Mouse (Mus musculus): ENCODE results near the gene Tmed8. TPM values are rescaled to one million over a fixed set of nuclear protein-coding genes. Genes with fewer than 3 reads are reported as not detected.

Gene Tmed8
- polyA plus RNA-seq (2012; ENCODE audit: low replicate concordance), result 5.2 and 5.5 TPM in 2 replicates

GRCm38 (mm10) chr12:87199973-87200586 lies at the start of gene Tmed8:
TSS of gene Tmed8 (minus strand) at chr12:87200454.

GRCm38 (mm10) chr12:87238632-87239031 lies 38.4 kb upstream of the Tmed8 start, which contains the start of gene Noxred1:
TSS of gene Noxred1 (minus strand) at chr12:87238732.

GRCm38 (mm10) chr12:87199206-87199972 lies 865 bp downstream of the Tmed8 start, which contains the start of gene Samd15:
TSS of gene Samd15 (plus strand) at chr12:87199723.

DNA sequence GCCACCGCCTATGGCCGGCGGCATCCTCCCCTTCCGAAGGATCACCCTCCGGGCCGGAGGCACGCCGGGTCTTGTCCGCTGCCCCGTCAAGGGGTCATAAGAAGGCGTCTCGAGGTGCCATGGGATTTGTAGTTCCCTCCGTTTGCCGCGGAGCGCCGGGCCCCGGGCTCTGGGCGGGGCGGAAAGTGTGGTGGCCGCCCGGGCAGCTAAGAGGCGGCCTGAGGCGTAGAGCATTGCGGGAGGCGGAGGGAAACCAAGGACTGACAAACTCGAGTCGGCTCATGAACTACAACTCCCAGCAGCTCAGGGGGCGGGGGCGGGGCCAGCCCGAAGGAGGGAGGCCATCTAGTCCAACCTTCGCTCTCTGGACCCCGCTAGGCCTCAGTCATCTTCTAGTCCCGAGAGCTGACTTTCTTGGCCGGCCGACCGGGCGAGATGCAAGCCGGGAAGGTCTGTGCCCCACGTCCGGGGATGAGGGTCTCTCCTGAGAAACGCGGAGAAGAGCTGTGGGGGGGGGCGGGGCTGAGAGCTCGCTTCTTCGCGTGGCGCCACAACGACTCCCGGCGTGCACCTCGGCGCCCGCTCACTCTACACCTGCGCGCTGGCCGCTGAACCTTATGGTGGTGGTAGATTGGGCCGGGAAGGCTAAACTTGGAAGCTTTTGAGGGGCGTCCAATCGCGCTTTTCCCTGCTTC lies 52.7 kb downstream of the Tmed8 start, which contains the start of gene Pomt2:
Gene Pomt2 (minus strand): TSS at position 574 of the 695 bp plus-strand sequence.

DNA sequence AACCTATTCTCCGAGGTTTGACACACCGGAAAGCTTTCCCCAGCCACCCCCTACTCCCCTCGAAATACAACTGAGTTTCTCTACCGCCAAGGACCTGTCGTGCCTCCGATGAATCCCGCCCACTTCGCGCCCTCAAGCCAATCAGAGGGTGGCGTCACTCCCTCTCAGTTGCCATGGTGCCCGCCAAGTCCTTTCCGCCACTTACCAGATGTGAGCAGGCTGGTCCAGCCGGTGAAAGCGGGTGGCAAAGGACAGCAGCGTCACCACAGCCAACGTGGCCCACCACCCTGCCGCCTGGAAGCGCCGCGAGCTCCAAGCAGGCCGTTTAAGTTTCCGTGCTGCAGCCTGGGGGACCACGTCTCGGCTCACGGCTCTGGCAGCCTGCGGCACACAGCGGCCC lies 53.3 kb downstream of the Tmed8 start, which contains the start of gene Gstz1:
Gene Gstz1 (plus strand): TSS at position 200 of the 400 bp plus-strand sequence.

Other genes with a start within 250 kb of the Tmed8 start
- not detected in 2 replicates for gene Zdhhc22, start 210.0 kb downstream of the Tmed8 start, polyA plus RNA-seq (2012; ENCODE audit: low replicate concordance)
- 0.03 and 0.06 TPM in 2 replicates for gene Tmem63c, start 179.1 kb downstream of the Tmed8 start, polyA plus RNA-seq (2012; ENCODE audit: low replicate concordance)
- 0.11 and 0.14 TPM in 2 replicates for gene Ngb, start 97.9 kb downstream of the Tmed8 start, polyA plus RNA-seq (2012; ENCODE audit: low replicate concordance)
- 1.5 and 3.1 TPM in 2 replicates for gene Gstz1, start 53.3 kb downstream of the Tmed8 start, polyA plus RNA-seq (2012; ENCODE audit: low replicate concordance)
- 2.8 and 3.5 TPM in 2 replicates for gene Pomt2, start 52.5 kb downstream of the Tmed8 start, polyA plus RNA-seq (2012; ENCODE audit: low replicate concordance)
- 0.34 and 0.55 TPM in 2 replicates for gene Samd15, start 731 bp downstream of the Tmed8 start, polyA plus RNA-seq (2012; ENCODE audit: low replicate concordance)
- gene Noxred1, start 38.3 kb upstream of the Tmed8 start, polyA plus RNA-seq (2012; ENCODE audit: low replicate concordance), result 0.21 and 0.91 TPM in 2 replicates
- 1.9 and 2.3 TPM in 2 replicates for gene Vipas39, start 65.8 kb upstream of the Tmed8 start, polyA plus RNA-seq (2012; ENCODE audit: low replicate concordance)
- 58.4 and 60.1 TPM in 2 replicates for gene Ahsa1, start 66.0 kb upstream of the Tmed8 start, polyA plus RNA-seq (2012; ENCODE audit: low replicate concordance)
- gene Ism2, start 99.3 kb upstream of the Tmed8 start, polyA plus RNA-seq (2012; ENCODE audit: low replicate concordance), result not detected in 2 replicates
- gene Sptlc2, start 187.9 kb upstream of the Tmed8 start, polyA plus RNA-seq (2012; ENCODE audit: low replicate concordance), result 41.0 and 54.3 TPM in 2 replicates
- 0.04 and 2.9 TPM in 2 replicates for gene Slirp, start 243.4 kb upstream of the Tmed8 start, polyA plus RNA-seq (2012; ENCODE audit: low replicate concordance)
- 26.5 and 27.7 TPM in 2 replicates for gene Alkbh1, start 243.6 kb upstream of the Tmed8 start, polyA plus RNA-seq (2012; ENCODE audit: low replicate concordance)